Mouse (Mus musculus) embryonic stem cell, embryonic (primary cell): ENCODE measurements around the gene Dennd2c.
"Not testable (repeated sequence)": the region's sequence is repeated elsewhere in the genome, so short reads cannot be mapped to it uniquely, and the experiment has no call there.

Experiments
- CTCF ChIA-PET, 4 experiments: fragments of 300-600 bp in 2 of 4; fragments of 350-600 bp in 2 of 4; sonication (Branson Sonifier 250); formaldehyde crosslinking; loops; one replicate each; lab custom pipeline; 2022; ENCODE audit warnings: inconsistent platforms in 2 of 4; lab: Charles Lee
- POLR2A ChIA-PET, 4 experiments: fragments of 300-600 bp in 2 of 4; fragments of 350-600 bp in 2 of 4; sonication (Branson Sonifier 250); formaldehyde crosslinking; loops; one replicate each; lab custom pipeline; 2022; ENCODE audit warnings: antibody characterized with exemption in 4 of 4, inconsistent platforms in 1 of 4; lab: Charles Lee

Gene Dennd2c

DNA sequence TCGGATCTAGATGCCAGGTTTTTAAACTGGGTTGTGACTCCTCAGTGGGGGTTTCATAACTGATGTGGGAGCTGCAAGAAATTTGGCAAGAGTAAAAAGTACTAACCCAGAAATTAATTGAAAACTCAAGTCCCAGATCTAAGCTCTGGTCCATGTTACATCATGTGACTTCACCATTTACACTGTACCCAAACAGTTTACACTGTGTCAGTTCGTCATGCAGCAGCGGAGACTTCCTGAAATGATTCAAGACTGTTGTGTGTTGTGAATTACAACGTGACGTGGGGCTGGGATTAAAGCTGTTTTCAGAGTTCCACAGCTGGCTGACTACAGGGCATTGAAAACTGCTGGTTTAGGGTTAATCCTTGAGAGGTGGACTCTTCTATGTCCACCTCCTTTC is 70.2 kb downstream of the Dennd2c start:
- ChIA-PET POLR2A (interaction anchor here (0.6 to 33.4 kb wide), 32 partner anchors 11 to 211 kb away, joined by 3 to 715 read pairs (median 4); partner anchors contain the start of genes Dennd2c (in 2 of the 4) and Trim33 (in 1 of the 4)), CTCF (interaction anchor here in 2 of 4 experiments (0.7 to 1.2 kb wide), 4 partner anchors 11 to 224 kb away, joined by 3 to 17 read pairs (median 3); no protein-coding TSS in a partner anchor)

DNA sequence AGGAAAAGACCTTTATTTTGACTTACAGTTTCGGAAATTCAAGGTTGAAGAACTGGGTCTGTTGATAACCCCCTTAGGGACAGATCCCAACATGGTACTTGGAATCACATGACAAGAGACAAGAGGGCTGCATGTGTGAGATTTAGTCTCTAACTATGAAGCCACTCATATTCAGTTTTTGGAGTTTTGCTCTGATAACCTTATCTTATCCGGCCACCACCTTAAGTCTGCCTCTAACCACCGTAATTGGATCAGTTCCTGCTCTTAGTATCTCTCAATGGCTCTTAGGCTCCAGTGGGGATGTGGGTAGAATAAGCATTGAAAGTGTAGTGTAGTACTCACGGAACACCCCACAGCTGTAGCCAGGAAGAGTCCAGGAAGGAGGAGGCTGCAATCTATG is 74.3 kb downstream of the Dennd2c start:
- POLR2A ChIA-PET: interaction anchor here in 3 of 4 experiments (0.8 to 33.4 kb wide), 13 partner anchors 7 to 154 kb away, joined by 3 to 715 read pairs (median 4); partner anchors contain the start of gene Dennd2c (in 1 of the 3)
- CTCF ChIA-PET: interaction anchor here in 1 of 4 experiments (0.5 kb wide), 1 partner anchor 71 kb away, joined by 3 read pairs; no protein-coding TSS in a partner anchor

DNA sequence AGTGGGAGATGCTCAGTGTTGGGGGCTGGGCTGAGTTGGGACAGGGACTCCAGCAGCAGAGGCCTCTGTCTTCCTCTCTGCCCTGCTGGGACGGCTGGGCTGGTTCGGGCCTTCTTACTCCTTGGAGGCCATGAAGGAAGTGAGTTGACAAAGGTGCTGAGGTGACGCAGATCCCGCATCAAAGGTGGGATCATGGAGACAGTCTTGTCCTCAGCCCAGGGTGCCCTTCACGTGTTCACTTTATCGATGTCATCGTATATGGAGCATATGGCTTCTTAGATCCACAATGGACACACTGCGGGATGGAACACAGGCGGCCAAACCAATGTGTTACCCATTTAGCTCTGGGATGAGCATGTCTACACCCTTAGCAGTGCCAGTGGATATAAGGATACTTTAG is 77.1 kb downstream of the Dennd2c start:
- POLR2A ChIA-PET: interaction anchor here in 1 of 4 experiments (0.6 to 33.4 kb wide), 7 partner anchors 9 to 159 kb away, joined by 3 to 715 read pairs (median 4); partner anchors contain the start of gene Bcas2

DNA sequence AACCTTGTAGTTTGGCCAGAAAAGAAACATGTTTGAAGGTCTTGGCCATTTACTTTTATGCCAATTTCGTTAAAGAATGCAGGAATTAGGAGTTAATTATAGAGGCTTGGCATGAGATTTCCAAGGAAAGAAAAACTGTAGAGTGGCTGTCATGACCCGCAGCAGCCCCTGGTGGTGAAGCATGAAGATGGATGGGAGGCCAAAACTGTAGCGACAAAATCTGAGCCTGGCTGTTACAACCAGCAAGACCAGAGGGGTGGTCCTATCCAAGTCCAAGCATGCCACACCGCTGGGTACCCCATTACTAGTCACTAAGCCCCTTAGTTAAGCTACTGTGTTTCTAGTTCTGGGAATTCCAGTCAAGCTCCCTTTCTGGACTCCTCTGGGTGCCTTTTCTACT is 78.8 kb downstream of the Dennd2c start:
- CTCF ChIA-PET: interaction anchor here in 1 of 4 experiments (0.6 kb wide), 1 partner anchor 194 kb away, joined by 3 read pairs; no protein-coding TSS in a partner anchor
- POLR2A ChIA-PET: interaction anchor here in 2 of 4 experiments (0.5 to 33.4 kb wide), 4 partner anchors 7 to 192 kb away, joined by 3 to 715 read pairs (median 21); no protein-coding TSS in a partner anchor

More for the DNA sequence above, 77.1 kb downstream of the Dennd2c start:
- CTCF ChIA-PET: no interaction called here

DNA sequence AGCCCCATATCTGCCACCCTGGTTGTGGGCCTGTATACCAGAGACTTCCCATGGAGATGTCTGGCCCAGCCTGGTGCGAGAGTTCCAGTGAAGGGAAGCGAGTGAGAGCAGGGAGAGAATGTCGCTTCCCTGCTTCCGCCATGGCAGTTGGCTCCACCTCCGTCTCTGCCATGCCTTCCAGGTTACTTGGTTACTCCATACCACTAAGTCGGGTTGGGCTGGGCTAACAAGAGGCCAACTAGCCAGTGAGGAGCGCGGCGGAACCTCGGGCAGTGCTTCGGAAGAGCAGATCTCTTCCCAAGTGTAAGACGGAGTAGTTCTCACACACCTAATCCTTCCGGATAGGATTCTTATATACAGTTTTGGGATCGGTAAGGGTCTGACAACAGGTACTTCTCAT is 80.4 kb downstream of the Dennd2c start:
- ChIA-PET POLR2A (interaction anchor here in 1 of 4 experiments (1.5 to 7.2 kb wide), 3 partner anchors 9 to 26 kb away, joined by 3 to 78 read pairs (median 37); no protein-coding TSS in a partner anchor), CTCF (no interaction called here)

DNA sequence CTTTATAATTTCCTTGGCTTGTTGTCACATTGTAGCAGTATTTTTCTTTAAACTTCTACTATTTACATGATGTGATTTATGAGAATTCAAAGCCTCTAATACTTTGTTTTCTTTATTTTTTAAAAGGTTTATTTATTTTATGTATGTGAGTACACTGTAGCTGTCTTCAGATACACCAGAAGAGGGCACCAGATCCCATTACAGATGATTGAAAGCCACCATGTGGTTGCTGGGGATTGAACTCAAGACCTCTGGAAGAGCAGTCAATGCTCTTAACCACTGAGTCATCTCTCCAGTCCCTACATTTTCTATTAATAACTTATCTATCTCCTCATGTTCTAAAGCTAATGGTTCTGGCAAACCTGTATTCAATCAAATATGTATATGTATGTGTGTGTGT is 82.1 kb downstream of the Dennd2c start:
- CTCF ChIA-PET: interaction anchor here (0.6 to 1.6 kb wide), 11 partner anchors 9 to 202 kb away, joined by 3 to 18 read pairs (median 3); no protein-coding TSS in a partner anchor
- POLR2A ChIA-PET: interaction anchor here in 3 of 4 experiments (0.6 to 7.2 kb wide), 15 partner anchors 9 to 199 kb away, joined by 3 to 78 read pairs (median 5); partner anchors contain the start of gene Dennd2c (in 1 of the 3)

DNA sequence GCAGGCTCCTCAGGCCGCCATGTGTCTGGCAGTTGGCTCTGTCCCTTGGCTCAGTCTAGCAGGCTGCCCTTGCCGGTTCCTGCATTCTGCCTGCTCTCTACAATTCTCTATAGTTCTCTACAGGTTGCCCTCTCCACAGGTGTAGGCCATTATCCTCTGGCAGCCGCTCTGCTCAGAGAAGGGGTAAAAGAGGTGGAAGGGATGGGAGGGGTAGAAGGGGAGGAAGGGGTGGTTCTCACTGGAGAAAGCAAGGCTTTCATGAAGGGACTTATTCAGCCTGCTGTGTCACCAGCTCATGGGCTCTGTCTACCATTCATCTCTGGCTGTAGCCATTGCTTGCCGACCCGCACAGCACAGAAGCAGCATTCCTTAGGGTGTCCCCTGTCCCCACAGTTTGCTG is 86.0 kb downstream of the Dennd2c start:
- POLR2A ChIA-PET: interaction anchor here in 3 of 4 experiments (0.8 to 7.2 kb wide), 25 partner anchors 9 to 285 kb away, joined by 3 to 78 read pairs (median 4); partner anchors contain the start of genes Bcas2 (in 2 of the 3) and Trim33 (in 2 of the 3)
- CTCF ChIA-PET: interaction anchor here (0.6 to 1.4 kb wide), 9 partner anchors 15 to 1155 kb away, joined by 3 to 6 read pairs (median 3); no protein-coding TSS in a partner anchor

DNA sequence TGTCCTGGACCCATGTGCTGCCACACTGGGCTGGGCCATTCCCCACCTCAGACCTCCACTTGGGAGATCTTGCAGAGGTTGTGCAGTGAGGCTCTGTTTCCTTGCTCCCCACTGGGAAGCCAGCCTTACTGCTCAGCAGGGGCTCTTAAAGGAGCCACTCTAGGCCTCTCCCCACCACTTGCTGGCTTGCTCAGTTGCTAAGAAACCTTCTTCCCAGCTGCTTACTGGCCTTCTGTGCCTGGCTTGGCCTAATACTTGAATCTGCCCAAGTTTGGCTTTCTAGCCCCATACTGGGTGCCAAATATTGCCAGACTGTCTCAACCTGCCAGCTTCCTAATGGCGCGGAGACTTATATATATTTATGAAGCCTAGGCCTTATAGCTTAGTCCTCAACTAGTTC is 86.5 kb downstream of the Dennd2c start:
- POLR2A ChIA-PET: interaction anchor here (0.5 to 7.2 kb wide), 26 partner anchors 9 to 187 kb away, joined by 3 to 78 read pairs (median 4); partner anchors contain the start of genes Bcas2 (in 2 of the 4) and Trim33 (in 2 of the 4)
- CTCF ChIA-PET: interaction anchor here in 3 of 4 experiments (0.8 to 1.4 kb wide), 5 partner anchors 15 to 185 kb away, joined by 3 to 6 read pairs (median 3); no protein-coding TSS in a partner anchor

DNA sequence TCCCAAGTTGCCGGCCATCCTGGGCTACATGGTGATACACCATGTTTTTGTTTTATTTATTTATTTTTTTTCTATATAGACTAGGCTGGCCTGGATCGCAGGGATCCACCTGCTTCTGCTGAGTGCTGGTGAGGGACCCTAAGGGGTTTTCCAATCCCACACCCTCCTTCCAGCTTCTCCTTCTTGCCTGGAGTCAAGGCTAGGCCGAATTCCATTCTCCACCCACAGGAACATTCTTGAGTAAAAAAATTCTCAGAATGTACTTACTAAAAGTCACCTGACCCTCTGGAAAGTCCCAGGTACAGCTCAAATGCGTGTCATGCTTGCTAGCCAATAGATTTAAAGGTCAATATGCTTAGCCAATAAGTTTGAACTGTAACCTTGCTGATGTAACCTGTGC is 89.8 kb downstream of the Dennd2c start:
- POLR2A ChIA-PET: interaction anchor here in 3 of 4 experiments (0.7 to 6.2 kb wide), 17 partner anchors 10 to 938 kb away, joined by 3 to 98 read pairs (median 8); partner anchors contain the start of genes Bcas2 (in 1 of the 3), Csde1 (in 1 of the 3) and Trim33 (in 1 of the 3)

DNA sequence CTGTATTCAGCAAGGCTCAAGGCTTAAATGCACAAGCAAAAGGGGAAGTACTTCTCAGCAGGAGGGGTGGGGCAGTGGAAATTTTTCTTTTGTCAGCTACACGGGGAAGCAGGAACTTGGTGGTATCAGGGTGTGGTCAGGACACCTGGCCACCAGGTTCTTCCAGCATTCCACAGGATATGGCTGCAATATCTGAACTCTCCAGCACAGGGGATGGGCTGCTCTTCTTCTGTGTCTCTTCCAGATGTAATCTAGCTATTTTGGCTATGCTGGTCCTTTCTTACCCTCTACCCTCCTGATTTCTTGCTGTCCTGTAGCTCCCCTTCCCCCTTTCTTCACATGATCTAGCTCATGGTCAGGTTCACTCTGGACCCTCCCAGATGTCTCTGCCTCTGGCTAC is 90.8 kb downstream of the Dennd2c start:
- ChIA-PET POLR2A (interaction anchor here in 3 of 4 experiments (0.6 to 6.2 kb wide), 18 partner anchors 9 to 136 kb away, joined by 3 to 98 read pairs (median 8); partner anchors contain the start of genes Trim33 (in 2 of the 3) and Bcas2 (in 1 of the 3)), CTCF (interaction anchor here in 3 of 4 experiments (0.6 to 1.8 kb wide), 5 partner anchors 9 to 192 kb away, joined by 4 to 7 read pairs (median 5); no protein-coding TSS in a partner anchor)

More for the DNA sequence above, 89.8 kb downstream of the Dennd2c start:
- CTCF ChIA-PET: interaction anchor here in 1 of 4 experiments (0.6 kb wide), 1 partner anchor 12 kb away, joined by 4 read pairs; no protein-coding TSS in a partner anchor

DNA sequence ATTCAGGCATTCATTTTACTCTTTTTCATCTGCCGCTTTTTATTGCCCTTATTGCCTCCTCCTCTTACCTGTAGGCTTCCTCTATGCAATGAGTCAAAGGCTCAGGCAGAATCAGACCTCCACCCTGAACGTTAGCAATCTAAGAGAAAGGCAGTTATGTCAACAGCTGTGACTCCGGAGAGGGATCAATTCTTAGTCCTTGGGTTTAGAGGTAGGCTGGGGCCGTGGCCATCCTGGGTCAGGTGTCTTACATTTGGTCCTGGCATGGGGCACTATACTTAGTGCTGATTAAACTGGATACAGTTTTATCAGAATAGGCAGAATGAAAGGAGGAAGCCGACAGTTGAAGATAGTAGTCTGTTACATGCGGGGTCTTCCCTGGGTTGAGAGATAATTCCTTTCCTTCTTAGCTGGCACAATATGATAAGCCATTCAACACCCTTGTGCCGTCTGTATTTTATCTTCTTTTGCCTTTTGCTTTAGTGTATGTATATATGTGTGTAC is 94.0 kb downstream of the Dennd2c start:
- POLR2A ChIA-PET: interaction anchor here in 2 of 4 experiments (0.8 to 6.2 kb wide), 11 partner anchors 11 to 180 kb away, joined by 3 to 98 read pairs (median 3); partner anchors contain the start of gene Trim33 (in 1 of the 2)

DNA sequence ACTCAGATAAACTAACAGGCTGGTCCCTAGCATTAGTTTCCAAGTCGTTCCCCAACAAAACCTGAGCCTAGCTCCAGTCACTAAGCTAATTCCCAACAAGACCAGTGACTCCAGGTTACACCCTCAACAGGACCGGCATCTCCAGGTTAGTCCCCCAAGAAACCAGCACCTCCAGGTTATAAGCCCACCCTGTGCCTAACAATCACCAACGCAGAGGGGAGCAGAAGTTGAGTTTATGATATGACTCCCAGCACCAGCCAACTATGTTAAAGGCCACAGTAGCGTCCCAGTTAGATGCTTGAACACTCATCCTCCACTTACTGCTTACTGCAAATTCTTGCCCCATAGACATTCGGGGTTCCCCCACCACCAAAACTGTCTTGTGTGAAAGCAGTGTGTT is 97.0 kb downstream of the Dennd2c start:
- ChIA-PET POLR2A (interaction anchor here in 2 of 4 experiments (1.0 to 2.3 kb wide), 7 partner anchors 8 to 80 kb away, joined by 3 to 18 read pairs (median 6); partner anchors contain the start of gene Trim33 (in 1 of the 2)), CTCF (no interaction called here)

More for the DNA sequence above, 94.0 kb downstream of the Dennd2c start:
- CTCF ChIA-PET: no interaction called here

DNA sequence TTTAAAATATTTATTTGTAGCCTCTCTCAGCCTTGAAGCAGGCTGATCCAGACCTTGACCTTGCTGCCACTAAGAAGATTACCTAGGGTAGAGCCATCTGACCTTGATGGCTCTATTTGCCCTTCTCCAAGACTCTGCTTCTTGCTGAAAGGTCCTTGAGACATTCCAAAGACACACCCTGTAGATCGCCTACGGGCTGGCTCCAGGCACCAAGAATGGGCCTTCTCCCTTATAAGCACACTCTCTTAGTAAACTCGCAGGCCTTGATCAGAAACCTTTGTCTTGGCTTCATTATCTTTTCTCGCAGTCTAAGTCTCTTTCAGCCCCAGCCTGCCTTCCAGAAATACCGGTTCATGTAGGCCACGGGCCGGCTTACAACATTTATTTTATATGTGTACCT is 98.7 kb downstream of the Dennd2c start:
- CTCF ChIA-PET: not testable (repeated sequence)
- POLR2A ChIA-PET: interaction anchor here in 1 of 4 experiments (0.9 to 3.1 kb wide), 5 partner anchors 9 to 24 kb away, joined by 3 to 12 read pairs (median 6); no protein-coding TSS in a partner anchor

DNA sequence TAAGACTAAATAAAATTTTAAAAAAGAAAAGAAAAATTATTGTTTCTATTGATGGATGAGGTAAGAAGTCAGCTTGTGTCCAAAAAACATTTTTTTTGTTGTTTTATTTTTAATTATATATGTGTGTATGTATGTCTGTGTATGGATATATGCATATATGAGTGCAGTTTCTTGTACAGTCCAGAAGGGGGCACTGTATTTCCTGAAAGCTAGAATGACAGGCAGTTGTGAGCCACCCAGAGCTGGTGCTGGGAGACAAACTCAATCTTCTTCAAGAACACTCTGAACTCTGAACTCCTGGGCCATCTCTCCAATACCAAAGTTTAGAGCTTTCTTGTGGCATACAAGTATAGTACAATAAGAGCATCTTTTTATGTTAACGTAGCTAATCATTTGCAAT is 101.2 kb downstream of the Dennd2c start:
- ChIA-PET POLR2A (interaction anchor here (0.5 to 9.5 kb wide), 42 partner anchors 10 to 1612 kb away, joined by 3 to 176 read pairs (median 5); partner anchors contain the start of gene Trim33 (in 3 of the 4)), CTCF (interaction anchor here in 3 of 4 experiments (0.6 to 1.1 kb wide), 5 partner anchors 11 to 1452 kb away, joined by 3 to 11 read pairs (median 8); no protein-coding TSS in a partner anchor)

DNA sequence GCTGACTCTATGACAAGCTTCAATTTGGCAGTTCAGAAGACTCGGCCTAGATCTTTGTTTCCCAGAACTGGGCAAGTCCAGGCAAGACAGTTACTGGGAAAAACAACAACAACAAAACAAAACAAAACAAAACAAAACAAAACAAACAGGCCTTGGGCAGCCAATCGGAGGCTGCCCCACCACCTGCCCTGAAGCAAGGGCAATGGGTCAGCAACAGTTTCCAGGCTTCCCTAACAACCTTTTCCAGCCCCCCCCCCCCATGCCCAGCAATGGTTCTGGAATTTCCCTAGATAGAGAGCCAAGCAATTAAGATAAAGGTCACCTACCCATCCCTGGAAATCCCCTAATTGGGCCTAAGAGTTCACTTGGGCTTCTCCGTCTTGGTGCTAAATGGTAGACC is 102.0 kb downstream of the Dennd2c start:
- CTCF ChIA-PET: interaction anchor here (0.6 to 1.1 kb wide), 4 partner anchors 12 to 170 kb away, joined by 3 to 8 read pairs (median 4); no protein-coding TSS in a partner anchor

DNA sequence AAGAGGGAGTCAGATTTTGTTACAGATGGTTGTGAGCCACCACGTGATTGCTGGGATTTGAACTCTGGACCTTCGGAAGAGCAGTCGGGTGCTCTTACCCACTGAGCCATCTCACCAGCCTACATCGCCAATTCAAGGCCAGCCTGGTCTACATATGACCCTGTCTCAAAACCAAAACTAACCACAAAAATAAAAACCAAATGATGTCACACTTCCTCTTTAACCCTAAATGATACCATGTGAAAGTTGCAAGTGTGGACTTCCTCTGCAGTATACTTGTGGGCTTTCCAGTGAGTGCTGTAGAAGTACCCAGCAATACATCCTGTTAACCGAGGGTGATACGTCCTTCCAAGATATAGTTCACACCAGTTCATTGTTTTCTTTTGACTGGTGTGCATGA is 104.0 kb downstream of the Dennd2c start:
- CTCF ChIA-PET: interaction anchor here in 1 of 4 experiments (1.8 kb wide), 1 partner anchor 18 kb away, joined by 5 read pairs; no protein-coding TSS in a partner anchor
- POLR2A ChIA-PET: interaction anchor here (0.6 to 10.4 kb wide), 42 partner anchors 9 to 179 kb away, joined by 3 to 247 read pairs (median 9); partner anchors contain the start of genes Bcas2 (in 3 of the 4) and Trim33 (in 3 of the 4)

More for the DNA sequence above, 102.0 kb downstream of the Dennd2c start:
- POLR2A ChIA-PET: interaction anchor here (0.6 to 9.5 kb wide), 40 partner anchors 8 to 1095 kb away, joined by 3 to 176 read pairs (median 5); partner anchors contain the start of gene Trim33 (in 2 of the 4)

DNA sequence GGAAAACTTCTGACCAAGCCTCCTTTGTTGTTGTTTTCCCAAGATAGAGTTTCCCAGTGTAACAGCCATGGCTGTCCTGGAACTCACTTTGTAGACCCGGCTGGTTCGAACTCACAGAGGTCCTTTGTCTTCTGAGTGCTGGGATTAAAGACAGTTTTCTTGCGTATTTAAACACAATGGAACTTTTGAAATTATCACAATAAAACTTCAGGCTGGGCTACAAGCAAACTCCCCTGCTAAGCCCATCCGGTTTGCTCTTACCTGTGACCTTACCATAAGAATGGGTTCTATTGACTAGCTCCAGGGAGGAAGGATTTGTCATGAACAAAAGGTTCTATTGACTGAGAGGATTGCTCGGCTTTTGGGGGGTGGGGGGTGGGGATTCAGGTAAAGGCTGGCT is 105.3 kb downstream of the Dennd2c start:
- ChIA-PET CTCF (interaction anchor here in 3 of 4 experiments (0.6 to 1.8 kb wide), 12 partner anchors 17 to 1783 kb away, joined by 3 to 13 read pairs (median 4); no protein-coding TSS in a partner anchor), POLR2A (interaction anchor here (0.6 to 10.4 kb wide), 114 partner anchors 8 to 1604 kb away, joined by 3 to 247 read pairs (median 5); partner anchors contain the start of genes Bcas2 (in 3 of the 4), Trim33 (in 3 of the 4), Csde1 (in 2 of the 4) and Dennd2c (in 1 of the 4))
